In the genomic region with DNA sequence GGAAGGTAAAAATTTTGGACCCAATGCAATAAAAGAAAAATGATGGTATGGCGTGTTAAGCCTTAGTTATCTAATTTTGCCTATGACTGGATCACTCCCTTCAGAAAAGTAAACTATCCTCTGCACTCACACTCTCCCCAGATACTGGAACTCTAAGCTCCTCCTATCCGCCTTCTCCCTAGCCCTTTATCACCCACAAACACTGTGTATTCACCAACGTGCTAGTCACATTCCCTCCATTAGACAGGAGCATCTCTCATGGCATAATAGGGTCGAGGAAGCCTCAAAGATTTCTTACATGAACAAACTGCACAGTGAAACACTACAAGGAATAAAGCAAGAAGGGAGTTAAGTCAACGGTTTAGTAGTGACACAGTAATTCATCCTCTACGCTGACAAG, we compare ENCODE assay signal across 8 mouse cellular contexts. TPM values are rescaled to one million over a fixed set of nuclear protein-coding genes. Genes with fewer than 3 reads are reported as not detected.
DNase-seq lines count a peak whose midpoint lies in the region; ATAC-seq and TF ChIP-seq lines count a peak whose summit lies in the region.

No protein-coding gene starts in this region.

- TF ChIP-seq CTCF in lung, embryonic 14.5 days (IDR thresholded peaks at IDR 0.05; ENCODE audit: low read depth), result no peak
- TF ChIP-seq CTCF in intestine, postnatal 0 days (IDR thresholded peaks at IDR 0.05; ENCODE audit: low read depth), result no peak

- no peak for ATAC-seq in lung, embryonic 14.5 days (ENCODE audit: insufficient read depth)
- no peak for ATAC-seq in embryonic facial prominence, embryonic 11.5 days (replicated peaks; ENCODE audit: insufficient number of reproducible peaks, low FRiP score, low TSS enrichment, low read depth)
- no peak for ATAC-seq in intestine, postnatal 0 days
- no peak for ATAC-seq in neural tube, embryonic 12.5 days (ENCODE audit: low FRiP score, low read depth)

- peak overlapping the region; percentile 94 for H3K4me3 ChIP-seq in lung, embryonic 14.5 days (ENCODE audit: low read depth, low read length)
- peak overlapping the region; percentile 85 for H3K4me3 ChIP-seq in embryonic facial prominence, embryonic 11.5 days (ENCODE audit: low read depth, low read length)
- peak overlapping the region; percentile 87 for H3K4me3 ChIP-seq in intestine, postnatal 0 days (ENCODE audit: low read depth, low read length)
- peak overlapping the region; percentile 92 for H3K4me3 ChIP-seq in neural tube, embryonic 12.5 days

- no peaks in the 10 kb centered on the region for H3K9me3 ChIP-seq in lung, embryonic 14.5 days (ENCODE audit: low read depth, low read length)
- H3K9me3 ChIP-seq in embryonic facial prominence, embryonic 11.5 days (replicated peaks; ENCODE audit: control insufficient read depth, low read length), result no peaks in the 10 kb centered on the region
- no peaks in the 10 kb centered on the region for H3K9me3 ChIP-seq in intestine, postnatal 0 days (ENCODE audit: control insufficient read depth)
- H3K9me3 ChIP-seq in neural tube, embryonic 12.5 days, result no peaks in the 10 kb centered on the region

- no peaks in the 10 kb centered on the region for H3K27me3 ChIP-seq in lung, embryonic 14.5 days (ENCODE audit: insufficient read depth, low read length)
- H3K27me3 ChIP-seq in embryonic facial prominence, embryonic 11.5 days (ENCODE audit: control insufficient read depth, insufficient read depth, low read length), result no peaks in the 10 kb centered on the region
- no peaks in the 10 kb centered on the region for H3K27me3 ChIP-seq in intestine, postnatal 0 days (replicated peaks; ENCODE audit: control insufficient read depth, insufficient read depth, low read length)
- no peaks in the 10 kb centered on the region for H3K27me3 ChIP-seq in neural tube, embryonic 12.5 days (replicated peaks)

- H3K9ac ChIP-seq in lung, embryonic 14.5 days, result peak overlapping the region; percentile 93
- no peak overlapping the region; the same call in 1 of the 2 replicates for H3K9ac ChIP-seq in embryonic facial prominence, embryonic 11.5 days (replicated peaks; ENCODE audit: low read length)
- no peak overlapping the region for H3K9ac ChIP-seq in intestine, postnatal 0 days (ENCODE audit: low read depth, low read length)
- H3K9ac ChIP-seq in neural tube, embryonic 12.5 days, result peak overlapping the region; percentile 92; the same call in 1 of the 2 replicates

- H3K27ac ChIP-seq in lung, embryonic 14.5 days (ENCODE audit: low read depth), result no peak overlapping the region
- H3K27ac ChIP-seq in embryonic facial prominence, embryonic 11.5 days (replicated peaks; ENCODE audit: low read depth, low read length), result no peak overlapping the region
- H3K27ac ChIP-seq in intestine, postnatal 0 days (ENCODE audit: low read depth, low read length), result no peak overlapping the region
- no peak overlapping the region for H3K27ac ChIP-seq in neural tube, embryonic 12.5 days

- H3K4me1 ChIP-seq in lung, embryonic 14.5 days (ENCODE audit: insufficient read depth), result no peaks in the 10 kb centered on the region
- no peaks in the 10 kb centered on the region for H3K4me1 ChIP-seq in embryonic facial prominence, embryonic 11.5 days (ENCODE audit: control insufficient read depth, insufficient read depth, low read length)
- peaks cover 2% of the 10 kb centered on the region; the same call in 1 of the 2 replicates for H3K4me1 ChIP-seq in intestine, postnatal 0 days (replicated peaks; ENCODE audit: control insufficient read depth, insufficient read depth, low read length)
- H3K4me1 ChIP-seq in neural tube, embryonic 12.5 days, result peaks cover 14% of the 10 kb centered on the region

- H3K4me2 ChIP-seq in lung, embryonic 14.5 days, result peak overlapping the region; percentile 86
- H3K4me2 ChIP-seq in embryonic facial prominence, embryonic 11.5 days (ENCODE audit: low read depth, low read length), result peak overlapping the region; percentile 60
- peak overlapping the region; percentile 67 for H3K4me2 ChIP-seq in intestine, postnatal 0 days (replicated peaks; ENCODE audit: low read depth)
- H3K4me2 ChIP-seq in neural tube, embryonic 12.5 days (replicated peaks), result peak overlapping the region; percentile 91

- H3K36me3 ChIP-seq in lung, embryonic 14.5 days (ENCODE audit: insufficient read depth), result no peaks in the 10 kb centered on the region
- no peaks in the 10 kb centered on the region for H3K36me3 ChIP-seq in embryonic facial prominence, embryonic 11.5 days (replicated peaks; ENCODE audit: control insufficient read depth, insufficient read depth, low read depth, low read length)
- no peaks in the 10 kb centered on the region for H3K36me3 ChIP-seq in intestine, postnatal 0 days (ENCODE audit: control insufficient read depth, insufficient read depth)
- no peaks in the 10 kb centered on the region for H3K36me3 ChIP-seq in neural tube, embryonic 12.5 days

- no peak for DNase-seq in lung, embryonic 14.5 days
- DNase-seq in lung, adult 18-20 months, result no peak
- DNase-seq in embryonic facial prominence, embryonic 11.5 days (ENCODE audit: low spot score), result no peak
- DNase-seq in layer of hippocampus, postnatal 25 days (ENCODE audit: extremely low spot score in 1 of 2, low spot score in 1 of 2), result no peak
- no peak for DNase-seq in frontal cortex, postnatal 36 days (ENCODE audit: low spot score in 2 of 2)
- no peak for DNase-seq in ovary, postnatal 14 days (ENCODE audit: low spot score)

- WGBS in lung, embryonic 14.5 days, result 13% methylated on average over 6 of the region's 6 CpGs
- 39% methylated on average over 6 of the region's 6 CpGs for WGBS in embryonic facial prominence, embryonic 11.5 days
- 18% methylated on average over 6 of the region's 6 CpGs for WGBS in intestine, postnatal 0 days
- 35% methylated on average over 6 of the region's 6 CpGs for WGBS in neural tube, embryonic 12.5 days

RNA-seq across cellular contexts. Expression of a gene that starts 1.1 kb away (rescaled TPM):
- 57.2 and 59.3 TPM in 2 replicates for polyA plus RNA-seq in lung, embryonic 14.5 days (2014; fragmentation: Nextera tagmentation; extraction: Ambion mirVana)
- 56.4 and 56.6 TPM in 2 replicates for polyA plus RNA-seq in embryonic facial prominence, embryonic 11.5 days (2014; fragmentation: Nextera tagmentation; extraction: Ambion mirVana)
- polyA plus RNA-seq in intestine, postnatal 0 days (2015; fragmentation: Nextera tagmentation; extraction: Ambion mirVana), result 14.8 and 15.2 TPM in 2 replicates
- polyA plus RNA-seq in neural tube, embryonic 12.5 days (2016; fragmentation: Nextera tagmentation; extraction: Ambion mirVana), result 43.0 and 50.4 TPM in 2 replicates
- total RNA-seq in layer of hippocampus, postnatal 25 days (2021), result 10 to 100 TPM; 32.0 to 33.6 TPM

Comparison
In these comparisons a context has a peak if more than half of its experiments do, and no peak if none do; other contexts are left out.
1. H3K9ac ChIP-seq: peak in lung, embryonic 14.5 days (single experiment) and neural tube, embryonic 12.5 days (single experiment); none in embryonic facial prominence, embryonic 11.5 days (single experiment) and intestine, postnatal 0 days (single experiment).
2. Peak in every context shown above with its lines, with median percentiles within 50 percentile points of each other: H3K4me2 ChIP-seq and H3K4me3 ChIP-seq.